Mouse (Mus musculus) thymus, adult 2 months (tissue): Measurements from ENCODE around the gene Atoh8. TPM values are rescaled to one million over a fixed set of nuclear protein-coding genes. Genes with fewer than 3 reads are reported as not detected.
A peak's percentile ranks its signal among the peaks of the same experiment; 100 is the strongest.

Source experiments
- DNase-seq: peaks from one replicate; pipeline ENCODE4 v3.0.0; 2021
- H3K27ac ChIP-seq: fragments of 200-500 bp; 2 replicates; pipeline ENCODE4 v1.5.1; 2012; ENCODE audit warnings: low read length, control low read depth; ENCODE audit not compliant: control insufficient read depth, insufficient read depth
- H3K27me3 ChIP-seq: fragments of 200-500 bp; 2 replicates; pipeline ENCODE4 v1.6.1; 2012; ENCODE audit warnings: mild to moderate bottlenecking, low read length, moderate library complexity, mixed read lengths; ENCODE audit not compliant: control insufficient read depth, insufficient read depth
- H3K36me3 ChIP-seq: fragments of 200-500 bp; 2 replicates; pipeline ENCODE4 v1.6.1; 2012; ENCODE audit warnings: mild to moderate bottlenecking, low read length, moderate library complexity; ENCODE audit not compliant: control insufficient read depth, insufficient read depth
- H3K4me1 ChIP-seq: fragments of 200-500 bp; replicated peaks from 2 replicates; pipeline ENCODE4 v1.6.1; 2012; ENCODE audit warnings: low read length; ENCODE audit not compliant: control insufficient read depth, insufficient read depth
- H3K4me3 ChIP-seq: fragments of 200-500 bp; 2 replicates; pipeline ENCODE4 v1.5.1; 2012; ENCODE audit warnings: mild to moderate bottlenecking, low read length, control low read depth, moderate library complexity; ENCODE audit not compliant: control insufficient read depth, insufficient read depth
- CTCF ChIP-seq: fragments of 200-500 bp; IDR thresholded peaks from 2 replicates; pipeline ENCODE4 v1.5.1; 2012; ENCODE audit warnings: mild to moderate bottlenecking, control low read depth, low read length, moderate library complexity, borderline replicate concordance; ENCODE audit not compliant: control insufficient read depth, poor library complexity, insufficient read depth; ENCODE audit errors: extremely low read depth
- POLR2A ChIP-seq: fragments of 200-500 bp; IDR thresholded peaks from 2 replicates; pipeline ENCODE4 v1.6.1; 2012; ENCODE audit warnings: mild to moderate bottlenecking, low read length, control low read depth, moderate library complexity; ENCODE audit not compliant: control insufficient read depth, poor library complexity, insufficient read depth; ENCODE audit errors: extremely low read depth
- WGBS: fragments of 180-500 bp; shearing (Covaris S2); methylation state at CpG from one replicate; pipeline ENCODE4 v1.1.7; 2018; 5-methylcytosine and 5-hydroxymethylcytosine counted together
- polyA plus RNA-seq: library from polyadenylated mRNA; depleted of rRNA; stranded (reverse); fragments of >200 nt; gene quantifications from 2 replicates; pipeline ENCODE4 v1.2.3, GENCODE M21; 2012

The Atoh8 gene
- polyA plus RNA-seq, 1 experiment: 3.8 TPM

- WGBS: 48% methylated on average over 11 of the region's 11 CpGs
- Histone ChIP-seq H3K4me1 (0 out of 2 replicates have a peak, but pooled peaks cover 3% of the 10 kb centered on the region), H3K36me3 (no peaks in the 10 kb centered on the region), H3K4me3 (no peak overlapping the region), H3K27me3 (no peaks in the 10 kb centered on the region; the same call in 1 of the 2 replicates), H3K27ac (no peak overlapping the region)
- no peak for TF ChIP-seq CTCF
- no peak for TF ChIP-seq POLR2A
- DNase-seq: no peak
These were observed 13.1 kb downstream of the Atoh8 start for GRCm38 (mm10) chr6:72222271-72222724.

GRCm38 (mm10) chr6:72221271-72221670 lies 14.1 kb downstream of the Atoh8 start:
- 63% methylated on average over 6 of the region's 6 CpGs for WGBS
- DNase-seq: no peak
- H3K27me3 ChIP-seq: no peaks in the 10 kb centered on the region; the same call in 1 of the 2 replicates
- no peak for TF ChIP-seq CTCF
- no peak for TF ChIP-seq POLR2A
- H3K4me1 ChIP-seq: peaks cover 7% of the 10 kb centered on the region
- H3K36me3 ChIP-seq: no peaks in the 10 kb centered on the region
- no peak overlapping the region for H3K4me3 ChIP-seq
- no peak overlapping the region for H3K27ac ChIP-seq

GRCm38 (mm10) chr6:72219549-72219948 lies 15.8 kb downstream of the Atoh8 start:
- WGBS: 25% methylated on average over 5 of the region's 5 CpGs
- no peaks in the 10 kb centered on the region; the same call in 1 of the 2 replicates for H3K27me3 ChIP-seq
- H3K4me3 ChIP-seq: no peak overlapping the region
- no peaks in the 10 kb centered on the region for H3K36me3 ChIP-seq
- peaks cover 7% of the 10 kb centered on the region for H3K4me1 ChIP-seq
- no peak overlapping the region for H3K27ac ChIP-seq
- TF ChIP-seq CTCF (no peak), POLR2A (no peak)
- no peak for DNase-seq

GRCm38 (mm10) chr6:72218281-72218680 lies 17.1 kb downstream of the Atoh8 start:
- Histone ChIP-seq H3K36me3 (no peaks in the 10 kb centered on the region), H3K4me1 (peaks cover 7% of the 10 kb centered on the region), H3K27ac (no peak overlapping the region), H3K4me3 (no peak overlapping the region), H3K27me3 (no peaks in the 10 kb centered on the region; the same call in 1 of the 2 replicates)
- WGBS: 93% methylated on average over 4 of the region's 4 CpGs
- DNase-seq: no peak
- no peak for TF ChIP-seq CTCF
- TF ChIP-seq POLR2A: no peak

GRCm38 (mm10) chr6:72217415-72217784 lies 18.0 kb downstream of the Atoh8 start:
- Histone ChIP-seq H3K36me3 (no peaks in the 10 kb centered on the region), H3K4me3 (no peak overlapping the region), H3K4me1 (peaks cover 7% of the 10 kb centered on the region), H3K27me3 (no peaks in the 10 kb centered on the region; the same call in 1 of the 2 replicates), H3K27ac (no peak overlapping the region)
- WGBS: 86% methylated on average over 6 of the region's 6 CpGs
- no peak for DNase-seq
- TF ChIP-seq POLR2A: no peak
- no peak for TF ChIP-seq CTCF

DNA sequence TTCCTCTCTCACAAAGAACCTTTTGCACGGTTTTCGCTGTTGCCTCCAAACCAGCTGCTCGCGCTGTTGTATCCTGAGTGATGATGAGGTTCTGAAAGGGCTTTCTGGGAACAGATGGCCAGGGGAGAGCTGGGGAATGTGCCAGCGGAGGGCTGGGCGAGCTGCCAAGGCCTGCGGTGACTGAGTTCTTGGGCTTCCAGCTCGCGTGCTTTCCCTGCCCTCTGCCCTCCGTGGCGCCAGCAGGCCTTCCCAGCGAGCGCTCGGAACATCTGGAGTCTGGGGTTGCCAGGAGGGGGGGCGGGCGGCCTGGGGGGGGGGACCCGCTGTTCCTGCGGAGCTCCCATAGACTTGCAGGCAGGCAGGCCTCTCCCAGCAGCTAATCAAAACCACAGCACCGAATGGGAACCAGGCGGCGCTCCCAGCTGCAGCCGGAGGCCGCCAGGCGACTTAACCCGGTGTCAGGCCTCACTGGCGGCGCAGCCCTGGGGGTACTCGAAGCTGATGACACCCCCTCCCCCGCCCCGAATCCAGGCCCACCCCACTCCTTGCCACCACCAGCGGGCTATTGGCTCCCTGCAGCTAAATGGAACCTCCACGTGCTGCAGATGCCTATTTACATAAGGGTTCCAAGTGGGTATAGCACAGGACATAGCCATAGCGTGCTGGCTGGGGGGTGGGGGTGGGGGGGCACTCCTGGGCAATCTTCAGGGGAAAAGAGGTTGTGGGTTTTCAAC lies 18.5 kb downstream of the Atoh8 start:
- Histone ChIP-seq H3K27me3 (no peaks in the 10 kb centered on the region; the same call in 1 of the 2 replicates), H3K36me3 (no peaks in the 10 kb centered on the region), H3K4me1 (peaks cover 5% of the 10 kb centered on the region), H3K27ac (no peak overlapping the region), H3K4me3 (peak overlapping the region; percentile 42)
- DNase-seq: peak; percentile 40
- 2% methylated on average over 32 of the region's 33 CpGs for WGBS
- TF ChIP-seq POLR2A (no peak), CTCF (no peak)
